Mouse (Mus musculus): ENCODE results near the gene Trim63.

GRCm38 (mm10) chr4:134324655-134325054, 9.7 kb downstream of the Trim63 start:
- TF ChIP-seq CTCF (IDR thresholded peaks at IDR 0.05; ENCODE audit: insufficient read depth, low read depth, low read length) (no peak), POLR2A (IDR thresholded peaks at IDR 0.05; ENCODE audit: insufficient read depth, low read depth, low read length) (no peak)

Measured in olfactory bulb, adult 2 months (tissue).